Mouse (Mus musculus) embryonic fibroblast, embryonic 13.5 days (primary cell): Measurements from ENCODE around the gene Fnbp1l.

Experiments
- CTCF ChIP-seq: IDR thresholded peaks from 2 replicates; pipeline ENCODE4 v1.5.1; 2011; ENCODE audit warnings: mild to moderate bottlenecking, control low read depth, low read length, moderate library complexity, borderline replicate concordance; ENCODE audit not compliant: insufficient read depth
- POLR2A ChIP-seq: IDR thresholded peaks from 2 replicates; pipeline ENCODE4 v1.6.1; 2011; ENCODE audit warnings: low read depth, mild to moderate bottlenecking, control low read depth, low read length, moderate library complexity

DNA sequence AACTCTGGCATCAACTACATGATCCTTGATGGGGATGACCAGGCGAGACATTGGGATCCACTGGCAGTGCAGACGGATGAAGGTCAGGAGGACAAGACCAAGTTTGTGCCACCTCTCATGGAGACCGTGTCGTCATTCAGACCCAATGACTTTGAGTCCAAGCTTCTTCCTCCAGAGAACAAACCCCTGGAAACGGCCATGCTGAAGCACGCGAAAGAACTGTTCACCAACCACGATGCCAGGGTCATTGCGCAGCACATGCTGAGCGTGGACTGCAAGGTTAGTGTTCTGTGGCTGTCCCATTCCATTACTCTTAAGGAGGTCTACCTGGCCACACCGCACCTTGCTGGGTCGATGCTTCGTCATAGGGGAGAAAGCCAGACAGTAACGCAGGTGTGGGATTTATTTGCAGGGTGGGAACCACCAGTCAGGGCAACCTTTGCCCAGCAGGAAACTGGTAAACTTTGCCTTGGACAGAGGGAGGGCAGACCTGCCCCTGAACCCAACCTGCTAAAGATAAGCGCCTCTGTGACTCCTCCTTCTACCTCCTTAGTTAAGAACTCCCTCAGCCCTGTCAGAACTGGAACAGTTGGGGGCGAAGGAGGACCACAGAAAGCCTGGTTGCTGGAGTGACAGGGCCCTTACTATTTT, 106.7 kb downstream of the Fnbp1l start:
- no peak for TF ChIP-seq CTCF
- TF ChIP-seq POLR2A = no peak
